ENCODE assay signal across 39 mouse cellular contexts in genomic region chr7:127096456-127096855, GRCm38 (mm10). TPM values are rescaled to one million over a fixed set of nuclear protein-coding genes. Genes with fewer than 3 reads are reported as not detected.
"Had no signal": no experiment of that assay in that cellular context is flagged by ENCODE, and none has a peak within 500 bp of the region (broad histone marks: within the 10 kb centered on the region; RNA-seq: fewer than 3 reads in every experiment).

No protein-coding gene starts in this region.

- H3K27me3 ChIP-seq: heart, embryonic 12.5 days; hindbrain, embryonic 12.5 days; intestine, embryonic 15.5 days; limb, embryonic 12.5 days; liver, embryonic 13.5 days; liver, embryonic 15.5 days had no signal

- DNase-seq: gastrocnemius, postnatal 14 days; gastrocnemius, postnatal 36 days; heart, adult 11 months; heart, adult 2 months; heart, postnatal 10 days; heart, postnatal 4 days; kidney, adult 18-20 months; kidney, adult 8-10 months; kidney, postnatal 10 days; kidney, postnatal 25 days; kidney, postnatal 4 days; layer of hippocampus, adult 9-11 months; liver; liver, embryonic 13.5 days had no signal

- H3K4me2 ChIP-seq: heart, embryonic 12.5 days; hindbrain, embryonic 12.5 days; hindbrain, embryonic 14.5 days; intestine, embryonic 15.5 days; limb, embryonic 12.5 days; liver, embryonic 11.5 days; liver, embryonic 13.5 days; liver, embryonic 15.5 days had no signal

- ATAC-seq: hindbrain, embryonic 16.5 days; inflammation-experienced regulatory T-cells, adult 6 months; intestine, embryonic 15.5 days; intestine, postnatal 0 days had no signal

- H3K4me3 ChIP-seq: heart, adult 2 months; heart, embryonic 10.5 days; heart, embryonic 12.5 days; hindbrain, embryonic 10.5 days; hindbrain, embryonic 12.5 days; intestine, embryonic 15.5 days; limb, embryonic 10.5 days; limb, embryonic 12.5 days; liver, embryonic 13.5 days; liver, embryonic 15.5 days had no signal

- H3K9ac ChIP-seq: heart, embryonic 12.5 days; hindbrain, embryonic 12.5 days; hindbrain, embryonic 14.5 days; intestine, embryonic 15.5 days; limb, embryonic 12.5 days; liver, embryonic 13.5 days; liver, embryonic 15.5 days had no signal

- H3K27ac ChIP-seq: heart, adult 2 months; heart, embryonic 10.5 days; hindbrain, embryonic 10.5 days; hindbrain, embryonic 12.5 days; hindbrain, embryonic 14.5 days; intestine, embryonic 15.5 days; limb, embryonic 10.5 days; limb, embryonic 12.5 days; liver, embryonic 13.5 days; liver, embryonic 15.5 days had no signal

- H3K36me3 ChIP-seq: heart, embryonic 10.5 days; heart, embryonic 12.5 days; hindbrain, embryonic 10.5 days; hindbrain, embryonic 12.5 days; intestine, embryonic 15.5 days; limb, embryonic 10.5 days; limb, embryonic 12.5 days had no signal

- H3K9me3 ChIP-seq: heart, embryonic 10.5 days; heart, embryonic 12.5 days; hindbrain, embryonic 10.5 days; hindbrain, embryonic 12.5 days; intestine, embryonic 15.5 days; limb, embryonic 10.5 days; limb, embryonic 12.5 days; liver, embryonic 13.5 days had no signal

RNA-seq across cellular contexts. Expression of gene Zg16, which starts 9.3 kb away (rescaled TPM):
- total RNA-seq: gastrocnemius, adult 18-20 months; gastrocnemius, adult 8-10 months; gastrocnemius, postnatal 14 days; gastrocnemius, postnatal 36 days; heart, adult 2 months; heart, postnatal 10 days; heart, postnatal 25 days; heart, postnatal 4 days; layer of hippocampus, adult 8-10 months; layer of hippocampus, postnatal 14 days; left cerebral cortex, adult 8-10 months; left cerebral cortex, postnatal 14 days; left cerebral cortex, postnatal 36 days had no signal
- polyA plus RNA-seq: heart, adult 2 months; heart, embryonic 10.5 days; heart, embryonic 12.5 days; heart, embryonic 14.5 days; hindbrain, embryonic 10.5 days; hindbrain, embryonic 12.5 days; hindbrain, embryonic 14.5 days; hindbrain, embryonic 16.5 days; kidney, embryonic 14.5 days; kidney, embryonic 16.5 days; limb, embryonic 10.5 days; limb, embryonic 12.5 days; limb, embryonic 14.5 days; liver, embryonic 11.5 days; liver, embryonic 13.5 days had no signal

RNA-seq across cellular contexts. Expression of gene Qprt, which starts 25.6 kb away (rescaled TPM):
- total RNA-seq: heart, adult 2 months; heart, postnatal 25 days had no signal

RNA-seq across cellular contexts. Expression of gene Spn, which starts 41.2 kb away (rescaled TPM):
- polyA plus RNA-seq: hindbrain, embryonic 10.5 days; hindbrain, embryonic 12.5 days; hindbrain, embryonic 14.5 days; hindbrain, embryonic 16.5 days; limb, embryonic 12.5 days had no signal
